Mouse (Mus musculus) urinary bladder, postnatal 36 days (tissue): Measurements from ENCODE around the gene Gm10645.

ENCODE experiments used
- DNase-seq, 2 experiments: peaks; one replicate each; pipeline ENCODE4 v3.0.0; 2022; ENCODE audit warnings: low spot score in 2 of 2, mixed read lengths in 1 of 2

Gm10645 gene

GRCm38 (mm10) chr8:83165931-83166867 lies at the start of gene Gm10645:
TSS of gene Gm10645 (minus strand) at chr8:83166170.
- peak in 1 of 2 experiments; percentile 47 for DNase-seq

- DNase-seq, result no peak
Measured at GRCm38 (mm10) chr8:83215065-83215464, 49.1 kb upstream of the Gm10645 start.

GRCm38 (mm10) chr8:83210676-83211075 lies 44.7 kb upstream of the Gm10645 start:
- DNase-seq, result no peak

- no peak for DNase-seq
Measured at GRCm38 (mm10) chr8:83209581-83209980, 43.6 kb upstream of the Gm10645 start.

GRCm38 (mm10) chr8:83205907-83206306 lies 39.9 kb upstream of the Gm10645 start:
- DNase-seq, result no peak

GRCm38 (mm10) chr8:83202946-83203345 lies 37.0 kb upstream of the Gm10645 start:
- DNase-seq, result no peak

GRCm38 (mm10) chr8:83200191-83201177 lies 34.5 kb upstream of the Gm10645 start:
- peak; percentile 28 to 35 for DNase-seq

GRCm38 (mm10) chr8:83199715-83200114 lies 33.7 kb upstream of the Gm10645 start:
- no peak for DNase-seq

GRCm38 (mm10) chr8:83196088-83196487 lies 30.1 kb upstream of the Gm10645 start:
- DNase-seq, result no peak

- DNase-seq, result no peak
Measured at GRCm38 (mm10) chr8:83189538-83190095, 23.6 kb upstream of the Gm10645 start.

GRCm38 (mm10) chr8:83187363-83187962 lies 21.5 kb upstream of the Gm10645 start:
- DNase-seq, result no peak

GRCm38 (mm10) chr8:83186376-83186775 lies 20.4 kb upstream of the Gm10645 start:
- no peak for DNase-seq

GRCm38 (mm10) chr8:83182784-83183183 lies 16.8 kb upstream of the Gm10645 start:
- DNase-seq, result no peak

GRCm38 (mm10) chr8:83181851-83182482 lies 16.0 kb upstream of the Gm10645 start:
- DNase-seq, result no peak

- peak; percentile 42 to 62 for DNase-seq
Measured at GRCm38 (mm10) chr8:83178228-83178742, 12.3 kb upstream of the Gm10645 start.

GRCm38 (mm10) chr8:83177317-83178195 lies 11.6 kb upstream of the Gm10645 start:
- DNase-seq, result no peak

GRCm38 (mm10) chr8:83176785-83177184 lies 10.8 kb upstream of the Gm10645 start:
- no peak for DNase-seq

- no peak for DNase-seq
Measured at GRCm38 (mm10) chr8:83175680-83176079, 9.7 kb upstream of the Gm10645 start.

GRCm38 (mm10) chr8:83170894-83171293 lies 4.9 kb upstream of the Gm10645 start:
- no peak for DNase-seq

GRCm38 (mm10) chr8:83169709-83170108 lies 3.7 kb upstream of the Gm10645 start:
- no peak for DNase-seq
